Mouse (Mus musculus): ENCODE measurements around the gene Col26a1. TPM values are rescaled to one million over a fixed set of nuclear protein-coding genes. Genes with fewer than 3 reads are reported as not detected.

The Col26a1 gene
- total RNA-seq, 2 experiments from 2014 or later = 0.31 to 0.75 TPM

Other genes with a start within 250 kb of the Col26a1 start
- 1 to 10 TPM; 3.4 to 7.0 TPM for gene Myl10, start 190.1 kb downstream of the Col26a1 start, total RNA-seq (2021)
- gene Ift22, start 24.9 kb upstream of the Col26a1 start, total RNA-seq (2021) = 1 to 10 TPM; 4.4 to 5.3 TPM
- 100 to 1,000 TPM; 173 to 186 TPM for gene Fis1, start 70.1 kb upstream of the Col26a1 start, total RNA-seq (2021)
- gene Cldn15, start 83.4 kb upstream of the Col26a1 start, total RNA-seq (2021) = 1 to 10 TPM; 1.6 TPM
- gene Plod3, start 103.8 kb upstream of the Col26a1 start, total RNA-seq (2021) = 10 to 100 TPM; 16.8 to 19.7 TPM
- gene Znhit1, start 104.8 kb upstream of the Col26a1 start, total RNA-seq (2021) = 10 to 100 TPM; 73.3 to 76.9 TPM
- gene Vgf, start 143.2 kb upstream of the Col26a1 start, total RNA-seq (2021) = not detected
- 10 to 100 TPM; 14.0 to 17.1 TPM for gene Ap1s1, start 162.9 kb upstream of the Col26a1 start, total RNA-seq (2021)
- 1 to 10 TPM; 4.9 to 5.5 TPM for gene Serpine1, start 189.1 kb upstream of the Col26a1 start, total RNA-seq (2021)
- gene Trim56, start 233.0 kb upstream of the Col26a1 start, total RNA-seq (2021) = 1 to 10 TPM; 7.4 to 8.0 TPM